Mouse (Mus musculus) T-helper 17 cell (primary cell): ENCODE data around the gene Pgp.

ENCODE experiments used
- in situ Hi-C, 2 experiments: fragments of 300-600 bp; cut with MboI, MseI; formaldehyde crosslinking; loops; 1 replicate in 1 of 2; 2 replicates in 1 of 2; pipeline ENCODE4 v1.15.1; 2025; ENCODE audit warnings: high pct_unique_total_duplicates in 2 of 2

Pgp gene

GRCm38 (mm10) chr17:24513609-24514008 lies 43.4 kb downstream of the Pgp start:
- in situ Hi-C loops: no loop called here

GRCm38 (mm10) chr17:24514270-24515257 lies 44.4 kb downstream of the Pgp start:
- in situ Hi-C loops: no loop called here

GRCm38 (mm10) chr17:24520450-24520849 lies 50.3 kb downstream of the Pgp start:
- in situ Hi-C loops: loop anchor here in 1 of 2 experiments (5.0 kb wide), 1 partner anchor 38 kb away; no protein-coding TSS in a partner anchor
